Mouse (Mus musculus) heart, embryonic 14.5 days (tissue): ENCODE results near the gene 4930407I10Rik. TPM values are rescaled to one million over a fixed set of nuclear protein-coding genes. Genes with fewer than 3 reads are reported as not detected.

Experiments used
- ATAC-seq: fragments of 200-750 bp; cut with Nextera tagmentation; 2 replicates; pipeline ENCODE4 v1.8.0; 2017; ENCODE audit warnings: low read depth, moderate TSS enrichment; ENCODE audit not compliant: insufficient number of reproducible peaks, insufficient read depth, low FRiP score
- H3K27ac ChIP-seq, 2 experiments: fragments of 200-500 bp in 1 of 2; fragments of 300-500 bp in 1 of 2; sonication (generic) in 1 of 2; replicated peaks in 1 of 2; 2 replicates each; pipeline ENCODE4 v1.5.1; 2012 to 2014; ENCODE audit warnings: low read depth in 2 of 2, low read length in 2 of 2, control low read depth in 1 of 2, mild to moderate bottlenecking in 1 of 2, mixed read lengths in 1 of 2; ENCODE audit not compliant: control insufficient read depth in 1 of 2, insufficient read depth in 1 of 2
- H3K27me3 ChIP-seq: fragments of 300-500 bp; sonication (generic); 2 replicates; pipeline ENCODE4 v1.6.1; 2014; ENCODE audit warnings: mild to moderate bottlenecking, low read length, control low read depth; ENCODE audit not compliant: control insufficient read depth, insufficient read depth
- H3K36me3 ChIP-seq: fragments of 300-500 bp; sonication (generic); 2 replicates; pipeline ENCODE4 v1.6.1; 2014; ENCODE audit warnings: mild to moderate bottlenecking, control low read depth, low read length, mixed read lengths; ENCODE audit not compliant: control insufficient read depth, insufficient read depth
- H3K4me1 ChIP-seq, 2 experiments: fragments of 200-500 bp in 1 of 2; fragments of 300-500 bp in 1 of 2; sonication (generic) in 1 of 2; 2 replicates each; pipeline ENCODE4 v1.6.1; 2012 to 2014; ENCODE audit warnings: low read length in 2 of 2, control low read depth in 1 of 2, mixed read lengths in 1 of 2; ENCODE audit not compliant: control insufficient read depth in 2 of 2, insufficient read depth in 2 of 2
- H3K4me2 ChIP-seq: fragments of 300-500 bp; sonication (generic); 2 replicates; pipeline ENCODE4 v1.6.1; 2014; ENCODE audit warnings: mild to moderate bottlenecking, low read length
- H3K4me3 ChIP-seq, 2 experiments: fragments of 200-500 bp in 1 of 2; fragments of 300-500 bp in 1 of 2; sonication (generic) in 1 of 2; 2 replicates each; pipeline ENCODE4 v1.5.1; 2012 to 2014; ENCODE audit warnings: low read length in 2 of 2, mild to moderate bottlenecking in 2 of 2, control low read depth in 1 of 2, low read depth in 1 of 2, moderate library complexity in 1 of 2; ENCODE audit not compliant: control insufficient read depth in 1 of 2, insufficient read depth in 1 of 2
- H3K9ac ChIP-seq: fragments of 300-500 bp; sonication (generic); 2 replicates; pipeline ENCODE4 v1.6.1; 2014; ENCODE audit warnings: mild to moderate bottlenecking, low read length
- H3K9me3 ChIP-seq: fragments of 300-500 bp; sonication (generic); 2 replicates; pipeline ENCODE4 v1.6.1; 2016; ENCODE audit warnings: low read length, control low read depth; ENCODE audit not compliant: control insufficient read depth
- whole genome bisulfite sequencing: fragments of 180-500 bp; shearing (Covaris S2); extraction: QIAGEN DNeasy Blood & Tissue Kit; methylation state at CpG from one replicate; pipeline ENCODE4 v1.1.7; 2014; 5-methylcytosine and 5-hydroxymethylcytosine counted together
- polyA plus RNA-seq: library from polyadenylated mRNA; unstranded; fragments of >200 nt; fragmentation: Nextera tagmentation; extraction: Ambion mirVana; gene quantifications from 2 replicates; pipeline ENCODE4 v1.2.1, GENCODE M21; 2014

4930407I10Rik gene
- polyA plus RNA-seq: not detected in 2 replicates

DNA sequence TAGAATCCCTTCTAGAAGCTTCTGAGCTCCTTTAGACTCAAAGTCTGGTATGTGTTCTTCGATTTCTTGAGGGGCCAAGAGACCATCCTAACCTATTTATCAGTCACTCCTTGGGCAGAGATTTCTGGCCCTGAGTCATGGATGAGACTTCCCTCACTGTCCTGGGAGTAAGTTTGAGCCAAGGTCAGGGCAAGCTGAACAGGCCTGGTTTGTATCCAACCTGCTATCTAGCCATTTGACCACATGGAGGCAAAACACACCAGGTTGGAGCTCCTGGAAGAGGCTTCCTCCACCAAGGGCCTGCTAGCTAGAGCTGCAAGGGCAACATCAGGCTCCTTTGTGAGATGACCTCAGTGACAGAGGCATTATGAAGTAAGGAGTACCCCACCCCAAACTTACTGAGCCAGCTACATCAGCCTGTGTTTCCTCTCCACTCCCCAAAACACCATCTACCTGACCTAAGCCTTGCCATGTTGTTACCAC is at the start of gene 4930407I10Rik:
Gene 4930407I10Rik (plus strand): TSS at position 433 of the 483 bp plus-strand sequence.
- 57% methylated on average over 1 of the region's 1 CpGs for WGBS
- no peak within 1 kb of the TSS for H3K4me2 ChIP-seq
- no peak for ATAC-seq
- no peaks in the 10 kb centered on the region for H3K9me3 ChIP-seq
- H3K27ac ChIP-seq: no peak within 1 kb of the TSS
- peaks cover 11% of the 10 kb centered on the region for H3K27me3 ChIP-seq
- H3K4me1 ChIP-seq: no peaks in the 10 kb centered on the region
- H3K9ac ChIP-seq: no peak within 1 kb of the TSS
- no peaks in the 10 kb centered on the region for H3K36me3 ChIP-seq
- H3K4me3 ChIP-seq: no peak within 1 kb of the TSS

DNA sequence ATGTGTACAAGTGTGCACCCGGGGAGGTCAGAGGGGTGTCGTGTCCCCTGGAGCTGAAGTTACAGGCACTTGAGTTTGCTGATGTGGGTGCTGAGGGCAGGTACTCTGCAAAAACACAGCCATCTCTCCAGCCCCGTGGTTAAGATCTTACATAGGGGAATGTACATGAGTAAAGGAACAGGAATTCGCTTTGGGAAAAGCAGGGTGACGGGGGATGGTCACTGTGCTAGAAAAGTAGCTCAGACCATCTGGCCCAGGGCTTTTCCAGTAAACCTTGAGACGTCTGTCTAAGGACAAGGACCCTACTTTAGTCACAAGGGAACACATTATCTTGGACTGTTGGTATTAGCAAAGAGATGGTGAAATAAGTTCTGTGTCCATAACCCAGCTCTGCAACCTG is 47.0 kb upstream of the 4930407I10Rik start:
- Histone ChIP-seq H3K9me3 (no peaks in the 10 kb centered on the region), H3K9ac (no peak overlapping the region), H3K27ac (no peak overlapping the region), H3K4me3 (no peak overlapping the region), H3K4me2 (no peak overlapping the region), H3K4me1 (peaks cover 2 to 12% of the 10 kb centered on the region in 2 experiments; a peak in 3 of 4 replicates), H3K27me3 (no peaks in the 10 kb centered on the region), H3K36me3 (no peaks in the 10 kb centered on the region)
- no peak for ATAC-seq
- WGBS: 70% methylated on average over 6 of the region's 6 CpGs

DNA sequence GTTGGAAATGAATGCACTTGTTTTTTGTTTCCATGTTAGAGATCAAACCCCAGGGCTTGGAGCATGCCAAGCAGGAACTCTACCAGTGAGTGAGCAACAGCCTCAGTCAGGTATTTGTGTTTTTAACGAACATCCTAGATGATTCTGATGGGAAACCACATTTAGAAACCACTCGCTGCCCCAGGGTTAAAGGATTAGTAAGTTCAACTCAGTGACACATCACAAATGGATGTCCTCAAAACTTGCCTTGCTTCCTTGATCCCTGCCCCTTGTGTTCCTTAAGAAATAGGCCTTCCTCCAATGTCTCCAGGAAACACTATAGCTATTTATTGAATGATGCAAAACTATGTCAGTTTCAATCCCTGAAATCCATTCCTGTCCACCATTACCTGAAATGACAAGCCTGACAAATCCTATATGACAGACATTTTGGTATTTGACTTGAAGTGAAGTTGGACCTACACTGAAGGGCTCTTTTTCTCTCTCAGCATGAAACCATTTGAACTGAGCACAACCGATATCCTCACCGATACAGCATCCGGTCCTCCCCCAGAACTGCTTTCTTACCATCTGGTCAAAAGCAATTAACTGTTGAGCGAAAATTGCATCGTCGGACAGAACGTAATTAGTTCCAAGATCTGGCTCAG is 44.1 kb upstream of the 4930407I10Rik start:
- Histone ChIP-seq H3K9me3 (no peaks in the 10 kb centered on the region), H3K27me3 (no peaks in the 10 kb centered on the region), H3K27ac (peak overlapping the region in 1 of 2 experiments; percentile 88; a peak in 1 of 4 replicates), H3K4me3 (peak overlapping the region; percentile 67 to 87), H3K4me1 (peaks cover 4 to 19% of the 10 kb centered on the region in 2 experiments), H3K4me2 (peak overlapping the region; percentile 91), H3K36me3 (peaks cover 12% of the 10 kb centered on the region; the same call in 1 of the 2 replicates), H3K9ac (peak overlapping the region; percentile 90)
- no peak for ATAC-seq
- WGBS: 23% methylated on average over 9 of the region's 9 CpGs

DNA sequence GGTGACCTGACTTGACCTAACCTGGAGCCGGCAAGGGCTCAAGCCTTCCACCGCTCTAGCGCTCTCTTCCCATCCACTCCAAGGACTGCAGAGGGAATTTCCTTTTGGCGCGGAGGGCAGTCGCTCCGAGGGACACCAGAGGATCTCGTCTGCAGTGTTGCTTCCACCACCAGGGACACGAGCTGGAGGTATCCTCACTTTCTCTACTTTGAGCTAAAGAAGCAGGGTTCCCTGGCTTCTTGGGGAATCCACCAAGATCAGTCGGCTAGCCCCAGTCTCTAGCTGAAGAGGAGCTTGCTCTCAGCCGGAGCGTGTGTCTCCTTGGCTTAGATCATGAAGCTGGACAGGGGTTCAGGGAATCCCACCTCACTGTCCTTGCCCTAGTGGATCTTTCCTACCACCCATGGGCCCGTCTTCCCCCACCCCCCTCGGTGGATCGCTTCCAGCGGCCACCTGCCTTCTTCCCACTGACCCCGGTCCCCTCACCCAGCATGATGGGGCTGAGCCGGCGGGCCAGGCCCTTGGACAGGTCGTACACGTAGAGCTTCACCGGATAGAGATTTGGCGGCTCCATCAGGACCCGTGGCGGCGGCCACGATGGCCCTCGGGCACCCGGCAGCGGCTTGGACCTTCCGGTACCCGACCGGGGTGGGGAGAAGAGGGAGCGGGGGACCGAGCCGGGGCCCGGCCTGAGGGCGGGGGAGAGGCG is 43.4 kb upstream of the 4930407I10Rik start:
- peak overlapping the region; percentile 67 to 87 for H3K4me3 ChIP-seq
- H3K4me2 ChIP-seq: peak overlapping the region; percentile 91
- H3K27me3 ChIP-seq: no peaks in the 10 kb centered on the region
- H3K9ac ChIP-seq: peak overlapping the region; percentile 90
- ATAC-seq: no peak; the same call in 1 of the 2 replicates
- peaks cover 4 to 19% of the 10 kb centered on the region in 2 experiments for H3K4me1 ChIP-seq
- no peaks in the 10 kb centered on the region for H3K9me3 ChIP-seq
- H3K27ac ChIP-seq: peak overlapping the region; percentile 19 to 88; a peak in 3 of 4 replicates
- peaks cover 15% of the 10 kb centered on the region; the same call in 1 of the 2 replicates for H3K36me3 ChIP-seq
- WGBS: under 1% methylated on average over 39 of the region's 39 CpGs

DNA sequence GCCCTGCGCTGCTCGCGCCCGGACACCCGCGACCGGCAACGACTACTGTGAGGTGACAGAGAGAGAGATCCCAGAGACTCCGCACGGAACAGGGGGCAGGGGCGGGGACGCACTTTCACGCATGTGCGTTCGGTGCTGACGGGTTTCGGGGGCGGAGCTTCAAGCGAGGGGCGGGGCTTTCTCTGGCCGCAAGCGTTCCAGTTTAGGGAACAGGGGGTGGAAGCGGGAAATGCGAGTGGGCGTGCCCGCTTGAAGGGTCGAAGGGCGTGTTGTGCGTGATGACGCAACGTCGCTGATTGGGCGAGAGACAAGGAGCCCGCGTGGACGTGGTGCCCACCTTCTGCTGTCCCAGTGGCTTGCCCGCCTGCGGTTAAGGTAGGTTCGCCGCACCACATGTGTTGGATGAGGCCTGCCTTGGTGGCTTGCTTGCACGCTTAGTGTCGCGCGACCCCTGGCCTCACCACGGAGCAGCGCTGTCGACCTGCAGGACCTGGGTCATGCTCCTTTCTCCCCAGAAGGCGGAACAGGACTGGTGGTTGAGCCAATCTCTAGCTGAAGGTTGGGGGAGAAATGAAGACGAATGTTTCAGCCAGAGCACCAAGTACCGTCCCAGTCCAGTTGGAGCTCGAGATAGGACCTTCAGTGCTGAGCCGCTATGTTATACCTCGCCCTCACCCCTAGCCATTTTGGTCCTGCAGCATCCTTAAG is 42.7 kb upstream of the 4930407I10Rik start:
- peak; percentile 95 for ATAC-seq
- WGBS: under 1% methylated on average over 53 of the region's 53 CpGs
- H3K4me3 ChIP-seq: peak overlapping the region; percentile 67 to 87

DNA sequence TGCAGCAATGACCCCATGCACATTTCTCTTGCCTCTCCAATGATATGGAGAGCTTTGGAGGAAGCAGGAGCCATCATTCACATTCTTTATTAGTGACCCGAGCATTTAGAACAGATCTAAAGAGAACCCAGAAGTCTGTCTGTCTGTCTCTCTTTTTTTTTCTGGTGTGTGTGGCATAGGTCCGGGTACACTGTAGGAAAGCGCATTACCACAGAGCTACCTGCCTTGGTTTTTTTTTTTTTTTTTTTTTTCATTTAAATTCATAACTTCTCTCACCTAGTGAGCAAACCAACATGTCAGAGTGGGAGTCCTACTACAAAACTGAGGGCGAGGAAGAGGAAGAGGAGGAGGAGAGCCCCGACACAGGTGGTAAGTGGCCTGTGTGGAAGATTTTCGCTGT is 42.1 kb upstream of the 4930407I10Rik start:
- WGBS: 18% methylated on average over 6 of the region's 6 CpGs
- peak overlapping the region; percentile 67 to 87 for H3K4me3 ChIP-seq

More for the DNA sequence above, 42.7 kb upstream of the 4930407I10Rik start:
- Histone ChIP-seq H3K27me3 (no peaks in the 10 kb centered on the region), H3K36me3 (peaks cover 15% of the 10 kb centered on the region; the same call in 1 of the 2 replicates), H3K4me1 (peaks cover 4 to 19% of the 10 kb centered on the region in 2 experiments), H3K27ac (peak overlapping the region; percentile 63 to 88), H3K9ac (peak overlapping the region; percentile 90), H3K9me3 (no peaks in the 10 kb centered on the region), H3K4me2 (peak overlapping the region; percentile 91)

DNA sequence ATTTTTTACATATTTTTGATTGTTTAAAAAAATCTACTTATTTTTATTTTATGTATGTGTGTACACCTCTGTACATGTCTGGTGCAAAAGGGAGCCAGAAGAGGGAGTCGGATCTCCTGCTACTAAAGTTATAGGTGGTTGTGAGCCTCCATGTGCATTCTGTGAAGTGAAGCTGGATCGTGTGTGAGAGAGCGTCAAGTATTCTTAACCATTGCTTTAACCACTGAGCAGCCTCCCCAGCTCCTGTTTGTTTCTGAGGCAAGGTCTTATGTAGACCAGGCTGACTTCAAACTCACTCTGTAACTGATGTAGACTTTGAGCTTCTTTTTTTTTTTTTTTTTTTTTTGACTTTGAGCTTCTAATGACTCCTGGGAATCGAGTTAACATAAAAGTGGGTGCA is 41.5 kb upstream of the 4930407I10Rik start:
- H3K9ac ChIP-seq: no peak overlapping the region
- peaks cover 4 to 20% of the 10 kb centered on the region in 2 experiments for H3K4me1 ChIP-seq
- ATAC-seq: no peak

More for the DNA sequence above, 42.1 kb upstream of the 4930407I10Rik start:
- Histone ChIP-seq H3K4me2 (peak overlapping the region; percentile 91), H3K9me3 (no peaks in the 10 kb centered on the region), H3K9ac (peak overlapping the region; percentile 74), H3K36me3 (peaks cover 18% of the 10 kb centered on the region; the same call in 1 of the 2 replicates), H3K27me3 (no peaks in the 10 kb centered on the region), H3K4me1 (peaks cover 4 to 19% of the 10 kb centered on the region in 2 experiments), H3K27ac (peak overlapping the region; percentile 63 to 71)
- no peak for ATAC-seq

More for the DNA sequence above, 41.5 kb upstream of the 4930407I10Rik start:
- Histone ChIP-seq H3K36me3 (peaks cover 24% of the 10 kb centered on the region), H3K9me3 (no peaks in the 10 kb centered on the region), H3K27me3 (no peaks in the 10 kb centered on the region), H3K27ac (no peak overlapping the region), H3K4me2 (no peak overlapping the region), H3K4me3 (no peak overlapping the region)
- WGBS: 78% methylated on average over 4 of the region's 4 CpGs
